ENCODE assay signal across 23 mouse cellular contexts in the genomic region with DNA sequence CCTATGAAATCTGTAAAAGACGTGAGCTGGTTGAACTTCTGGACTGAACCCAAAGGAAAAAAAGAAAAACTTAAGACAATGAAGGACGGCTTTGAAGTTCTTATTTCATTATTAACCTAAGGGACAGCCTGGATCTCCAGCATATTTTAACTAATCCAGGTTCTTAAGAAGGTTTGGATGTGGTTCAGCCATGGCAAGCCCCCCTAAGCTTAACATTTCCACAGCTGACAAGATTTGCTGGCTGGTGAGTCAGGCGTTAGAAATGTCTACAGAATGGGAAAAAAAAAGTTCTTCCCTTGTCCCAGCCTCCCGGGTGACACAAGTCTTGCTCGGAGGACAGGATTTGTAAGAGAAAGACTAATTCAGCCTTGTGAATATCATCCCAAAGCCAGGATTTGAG.
DNase-seq lines count a peak whose midpoint lies in the region; ATAC-seq and TF ChIP-seq lines count a peak whose summit lies in the region.
"Had no signal": no experiment of that assay in that cellular context is flagged by ENCODE, and none has a peak within 500 bp of the region (broad histone marks: within the 10 kb centered on the region; RNA-seq: fewer than 3 reads in every experiment).

No protein-coding gene starts in this region.

- peaks cover 24% of the 10 kb centered on the region for H3K4me1 ChIP-seq in kidney, adult 2 months (ENCODE audit: control insufficient read depth, insufficient read depth, low read length)
- H3K4me1 ChIP-seq in lung, embryonic 16.5 days (replicated peaks; ENCODE audit: control insufficient read depth, insufficient read depth, low read length), result peaks cover 17% of the 10 kb centered on the region
- no peaks in the 10 kb centered on the region for H3K4me1 ChIP-seq in intestine, postnatal 0 days (replicated peaks; ENCODE audit: control insufficient read depth, insufficient read depth, low read length)
- H3K4me1 ChIP-seq: forebrain, embryonic 13.5 days; liver, embryonic 12.5 days; midbrain, embryonic 15.5 days had no signal

- H3K9me3 ChIP-seq in lung, embryonic 16.5 days (ENCODE audit: control insufficient read depth, low read length), result no peaks in the 10 kb centered on the region
- H3K9me3 ChIP-seq in intestine, postnatal 0 days (ENCODE audit: control insufficient read depth), result no peaks in the 10 kb centered on the region
- H3K9me3 ChIP-seq: forebrain, embryonic 13.5 days; liver, embryonic 12.5 days; lung, embryonic 15.5 days; midbrain, embryonic 15.5 days; stomach, embryonic 15.5 days had no signal

- H3K27me3 ChIP-seq in kidney, adult 2 months (replicated peaks; ENCODE audit: control insufficient read depth, insufficient read depth, low read length), result no peaks in the 10 kb centered on the region
- no peaks in the 10 kb centered on the region for H3K27me3 ChIP-seq in lung, embryonic 16.5 days (ENCODE audit: control insufficient read depth, insufficient read depth, low read depth, low read length)
- H3K27me3 ChIP-seq in intestine, postnatal 0 days (replicated peaks; ENCODE audit: control insufficient read depth, insufficient read depth, low read length), result no peaks in the 10 kb centered on the region
- H3K27me3 ChIP-seq: CH12.LX; forebrain, embryonic 13.5 days; liver, embryonic 12.5 days; lung, embryonic 15.5 days; midbrain, embryonic 15.5 days; stomach, embryonic 15.5 days had no signal

- no peak; the same call in 1 of the 2 replicates for ATAC-seq in lung, embryonic 16.5 days (ENCODE audit: low read depth)
- ATAC-seq in intestine, postnatal 0 days, result no peak
- ATAC-seq: forebrain, embryonic 13.5 days; liver, embryonic 12.5 days; midbrain, embryonic 15.5 days had no signal

- 0 out of 2 replicates have a peak overlapping the region, but pooled peaks have one; percentile 96 for H3K27ac ChIP-seq in kidney, adult 2 months (ENCODE audit: insufficient read depth, low read depth, low read length)
- 0 out of 2 replicates have a peak overlapping the region, but pooled peaks have one; percentile 20 for H3K27ac ChIP-seq in lung, embryonic 16.5 days (ENCODE audit: low read length)
- peak overlapping the region; percentile 90 for H3K27ac ChIP-seq in intestine, postnatal 0 days (ENCODE audit: low read depth, low read length)
- H3K27ac ChIP-seq: forebrain, embryonic 13.5 days; liver, embryonic 12.5 days; lung, embryonic 15.5 days; midbrain, embryonic 15.5 days; stomach, embryonic 15.5 days had no signal

- peak; percentile 31 for DNase-seq in adrenal gland, adult 2 months
- DNase-seq in adrenal gland, adult 8-10 months, result no peak
- DNase-seq in kidney, adult 2 months, result no peak
- no peak for DNase-seq in kidney, adult 8-10 months
- no peak for DNase-seq in lung, adult 18-20 months
- no peak for DNase-seq in frontal cortex, postnatal 36 days (ENCODE audit: low spot score in 2 of 2)
- DNase-seq: adrenal gland, postnatal 25 days; cerebellum, adult 8-10 months; gastrocnemius, postnatal 10 days; heart, adult 18-20 months; kidney, postnatal 25 days; layer of hippocampus, adult 9-11 months; thymus, adult 2 months had no signal

- no peak overlapping the region for H3K4me3 ChIP-seq in kidney, adult 2 months (ENCODE audit: insufficient read depth, low read depth, low read length)
- no peak overlapping the region for H3K4me3 ChIP-seq in lung, embryonic 16.5 days (ENCODE audit: low read length)
- no peak overlapping the region for H3K4me3 ChIP-seq in intestine, postnatal 0 days (ENCODE audit: low read depth, low read length)
- H3K4me3 ChIP-seq: erythroblast, embryonic 14.5 days; forebrain, embryonic 13.5 days; liver, embryonic 12.5 days; lung, embryonic 15.5 days; midbrain, embryonic 15.5 days; myocyte; stomach, embryonic 15.5 days had no signal

- WGBS in kidney, adult 2 months, result 45% methylated on average over 5 of the region's 5 CpGs
- 30% methylated on average over 5 of the region's 5 CpGs for WGBS in lung, embryonic 16.5 days
- WGBS in intestine, postnatal 0 days, result 25% methylated on average over 5 of the region's 5 CpGs

- H3K9ac ChIP-seq in lung, embryonic 16.5 days (ENCODE audit: low read length), result no peak overlapping the region
- H3K9ac ChIP-seq in intestine, postnatal 0 days (ENCODE audit: low read depth, low read length), result no peak overlapping the region
- H3K9ac ChIP-seq: forebrain, embryonic 13.5 days; liver, embryonic 12.5 days; lung, embryonic 15.5 days; midbrain, embryonic 15.5 days; stomach, embryonic 15.5 days had no signal

- H3K36me3 ChIP-seq in kidney, adult 2 months (ENCODE audit: control insufficient read depth, insufficient read depth, low read length), result no peaks in the 10 kb centered on the region
- H3K36me3 ChIP-seq in lung, embryonic 16.5 days (ENCODE audit: control insufficient read depth, insufficient read depth, low read length), result no peaks in the 10 kb centered on the region
- no peaks in the 10 kb centered on the region for H3K36me3 ChIP-seq in intestine, postnatal 0 days (ENCODE audit: control insufficient read depth, insufficient read depth)
- H3K36me3 ChIP-seq: liver, embryonic 12.5 days; lung, embryonic 15.5 days; midbrain, embryonic 15.5 days; stomach, embryonic 15.5 days had no signal

- TF ChIP-seq POLR2A in kidney, adult 2 months (IDR thresholded peaks at IDR 0.05; ENCODE audit: low read depth, low read length), result no peak

- H3K4me2 ChIP-seq in lung, embryonic 16.5 days (ENCODE audit: low read depth, low read length), result no peak overlapping the region
- H3K4me2 ChIP-seq in intestine, postnatal 0 days (replicated peaks; ENCODE audit: low read depth), result peak overlapping the region; percentile 49
- H3K4me2 ChIP-seq: forebrain, embryonic 13.5 days; liver, embryonic 12.5 days; lung, embryonic 15.5 days; midbrain, embryonic 15.5 days; stomach, embryonic 15.5 days had no signal

- TF ChIP-seq CTCF in kidney, adult 2 months (conservative IDR thresholded peaks at IDR 0.05; ENCODE audit: insufficient read depth, insufficient read length, low read depth, low read length), result no peak
- TF ChIP-seq CTCF in intestine, postnatal 0 days (IDR thresholded peaks at IDR 0.05; ENCODE audit: low read depth), result no peak

Comparison
In these comparisons a context has a peak if more than half of its experiments do, and no peak if none do; other contexts are left out.
1. H3K27ac ChIP-seq: peak in every context shown above with its lines; median percentile 96 in kidney, adult 2 months; 90 in intestine, postnatal 0 days; 20 in lung, embryonic 16.5 days.